Mouse (Mus musculus): ENCODE data around the gene Urgcp. TPM values are rescaled to one million over a fixed set of nuclear protein-coding genes. Genes with fewer than 3 reads are reported as not detected.
"Not testable (repeated sequence)": the region's sequence is repeated elsewhere in the genome, so short reads cannot be mapped to it uniquely, and the experiment has no call there.

Gene Urgcp
- 16.0 and 20.9 TPM in 2 replicates for polyA plus RNA-seq (2014; fragmentation: Nextera tagmentation; extraction: Ambion mirVana)

- Histone ChIP-seq H3K4me1 (ENCODE audit: control insufficient read depth, insufficient read depth, low read length) (peaks cover 4% of the 10 kb centered on the region; the same call in 1 of the 2 replicates), H3K4me2 (ENCODE audit: low read length) (peak within 1 kb of the TSS; percentile 65), H3K27ac (ENCODE audit: low read depth, low read length) (peak within 1 kb of the TSS; percentile 91), H3K4me3 (ENCODE audit: low read depth, low read length) (peak within 1 kb of the TSS; percentile 75), H3K9ac (ENCODE audit: low read length) (peak within 1 kb of the TSS; percentile 89), H3K9me3 (replicated peaks; ENCODE audit: control insufficient read depth, low read length) (no peaks in the 10 kb centered on the region), H3K27me3 (replicated peaks; ENCODE audit: control insufficient read depth, insufficient read depth, low read length) (no peaks in the 10 kb centered on the region), H3K36me3 (ENCODE audit: control insufficient read depth, insufficient read depth, low read length) (no peaks in the 10 kb centered on the region)
- peak; percentile 99 for ATAC-seq
- peak; percentile 95 for DNase-seq (ENCODE audit: low spot score)
- WGBS = under 1% methylated on average over 67 of the region's 68 CpGs
Measured at GRCm38 (mm10) chr11:5761820-5762632, at the start of gene Urgcp. Urgcp (minus strand) TSS chr11:5762376.

GRCm38 (mm10) chr11:5809487-5809886 is 47.3 kb upstream of the Urgcp start:
- H3K4me1 ChIP-seq (ENCODE audit: control insufficient read depth, insufficient read depth, low read length); ATAC-seq; DNase-seq (ENCODE audit: low spot score); H3K9me3 ChIP-seq (replicated peaks; ENCODE audit: control insufficient read depth, low read length); H3K36me3 ChIP-seq (ENCODE audit: control insufficient read depth, insufficient read depth, low read length); H3K4me3 ChIP-seq (ENCODE audit: low read depth, low read length); H3K27ac ChIP-seq (ENCODE audit: low read depth, low read length); H3K4me2 ChIP-seq (ENCODE audit: low read length); H3K27me3 ChIP-seq (replicated peaks; ENCODE audit: control insufficient read depth, insufficient read depth, low read length); H3K9ac ChIP-seq (ENCODE audit: low read length): not testable (repeated sequence)
- 92% methylated on average over 4 of the region's 4 CpGs for WGBS

- no peak for DNase-seq (ENCODE audit: low spot score)
- ATAC-seq = no peak
- no peaks in the 10 kb centered on the region for H3K36me3 ChIP-seq (ENCODE audit: control insufficient read depth, insufficient read depth, low read length)
- H3K27me3 ChIP-seq (replicated peaks; ENCODE audit: control insufficient read depth, insufficient read depth, low read length) = no peaks in the 10 kb centered on the region
- WGBS = 84% methylated on average over 9 of the region's 9 CpGs
- H3K4me1 ChIP-seq (ENCODE audit: control insufficient read depth, insufficient read depth, low read length) = no peaks in the 10 kb centered on the region
- no peak overlapping the region for H3K9ac ChIP-seq (ENCODE audit: low read length)
- H3K4me2 ChIP-seq (ENCODE audit: low read length) = no peak overlapping the region
- H3K4me3 ChIP-seq (ENCODE audit: low read depth, low read length) = no peak overlapping the region
- H3K9me3 ChIP-seq (replicated peaks; ENCODE audit: control insufficient read depth, low read length) = no peaks in the 10 kb centered on the region
- no peak overlapping the region for H3K27ac ChIP-seq (ENCODE audit: low read depth, low read length)
Measured at GRCm38 (mm10) chr11:5807956-5808355, 45.8 kb upstream of the Urgcp start.

- Histone ChIP-seq H3K9me3 (replicated peaks; ENCODE audit: control insufficient read depth, low read length) (no peaks in the 10 kb centered on the region), H3K9ac (ENCODE audit: low read length) (no peak overlapping the region), H3K27me3 (replicated peaks; ENCODE audit: control insufficient read depth, insufficient read depth, low read length) (no peaks in the 10 kb centered on the region), H3K4me3 (ENCODE audit: low read depth, low read length) (no peak overlapping the region), H3K4me1 (ENCODE audit: control insufficient read depth, insufficient read depth, low read length) (no peaks in the 10 kb centered on the region), H3K4me2 (ENCODE audit: low read length) (no peak overlapping the region), H3K27ac (ENCODE audit: low read depth, low read length) (no peak overlapping the region), H3K36me3 (ENCODE audit: control insufficient read depth, insufficient read depth, low read length) (peaks cover 11% of the 10 kb centered on the region)
- WGBS = 85% methylated on average over 3 of the region's 3 CpGs
- DNase-seq (ENCODE audit: low spot score) (no peak), ATAC-seq (no peak)
Measured at GRCm38 (mm10) chr11:5805711-5806110, 43.5 kb upstream of the Urgcp start.

GRCm38 (mm10) chr11:5804174-5804573 is 42.0 kb upstream of the Urgcp start:
- H3K36me3 ChIP-seq (ENCODE audit: control insufficient read depth, insufficient read depth, low read length) = peaks cover 27% of the 10 kb centered on the region
- WGBS = 69% methylated on average over 5 of the region's 5 CpGs
- no peaks in the 10 kb centered on the region for H3K4me1 ChIP-seq (ENCODE audit: control insufficient read depth, insufficient read depth, low read length)
- no peak overlapping the region for H3K9ac ChIP-seq (ENCODE audit: low read length)
- H3K9me3 ChIP-seq (replicated peaks; ENCODE audit: control insufficient read depth, low read length) = no peaks in the 10 kb centered on the region
- no peak overlapping the region for H3K4me2 ChIP-seq (ENCODE audit: low read length)
- H3K27ac ChIP-seq (ENCODE audit: low read depth, low read length) = no peak overlapping the region
- H3K27me3 ChIP-seq (replicated peaks; ENCODE audit: control insufficient read depth, insufficient read depth, low read length) = no peaks in the 10 kb centered on the region
- peak; percentile 20; the same call in 1 of the 2 replicates for ATAC-seq
- H3K4me3 ChIP-seq (ENCODE audit: low read depth, low read length) = no peak overlapping the region
- DNase-seq (ENCODE audit: low spot score) = no peak

- Histone ChIP-seq H3K4me3 (ENCODE audit: low read depth, low read length) (no peak within 1 kb of the TSS), H3K4me1 (ENCODE audit: control insufficient read depth, insufficient read depth, low read length) (no peaks in the 10 kb centered on the region), H3K27me3 (replicated peaks; ENCODE audit: control insufficient read depth, insufficient read depth, low read length) (no peaks in the 10 kb centered on the region), H3K36me3 (ENCODE audit: control insufficient read depth, insufficient read depth, low read length) (peaks cover 32% of the 10 kb centered on the region), H3K27ac (ENCODE audit: low read depth, low read length) (no peak within 1 kb of the TSS), H3K9ac (ENCODE audit: low read length) (no peak within 1 kb of the TSS), H3K4me2 (ENCODE audit: low read length) (no peak within 1 kb of the TSS), H3K9me3 (replicated peaks; ENCODE audit: control insufficient read depth, low read length) (no peaks in the 10 kb centered on the region)
- no peak for DNase-seq (ENCODE audit: low spot score)
- ATAC-seq = peak; percentile 24; the same call in 1 of the 2 replicates
- WGBS = 58% methylated on average over 8 of the region's 8 CpGs
Measured at GRCm38 (mm10) chr11:5803551-5803981, 41.4 kb upstream of the Urgcp start, which contains the start of gene Pgam2. Pgam2 (minus strand) TSS chr11:5803733.

GRCm38 (mm10) chr11:5802457-5803217 is 40.5 kb upstream of the Urgcp start:
- ATAC-seq = no peak
- H3K27me3 ChIP-seq (replicated peaks; ENCODE audit: control insufficient read depth, insufficient read depth, low read length) = no peaks in the 10 kb centered on the region

GRCm38 (mm10) chr11:5802005-5802404 is 39.8 kb upstream of the Urgcp start:
- no peak overlapping the region for H3K4me2 ChIP-seq (ENCODE audit: low read length)
- H3K9me3 ChIP-seq (replicated peaks; ENCODE audit: control insufficient read depth, low read length) = no peaks in the 10 kb centered on the region
- peaks cover 47% of the 10 kb centered on the region for H3K36me3 ChIP-seq (ENCODE audit: control insufficient read depth, insufficient read depth, low read length)
- WGBS = 75% methylated on average over 12 of the region's 12 CpGs
- no peak overlapping the region for H3K27ac ChIP-seq (ENCODE audit: low read depth, low read length)
- H3K4me1 ChIP-seq (ENCODE audit: control insufficient read depth, insufficient read depth, low read length) = no peaks in the 10 kb centered on the region
- DNase-seq (ENCODE audit: low spot score) (no peak), ATAC-seq (no peak)
- H3K27me3 ChIP-seq (replicated peaks; ENCODE audit: control insufficient read depth, insufficient read depth, low read length) = no peaks in the 10 kb centered on the region
- no peak overlapping the region for H3K4me3 ChIP-seq (ENCODE audit: low read depth, low read length)
- no peak overlapping the region for H3K9ac ChIP-seq (ENCODE audit: low read length)

More at GRCm38 (mm10) chr11:5802457-5803217, 40.5 kb upstream of the Urgcp start:
- H3K36me3 ChIP-seq (ENCODE audit: control insufficient read depth, insufficient read depth, low read length) = peaks cover 40% of the 10 kb centered on the region
- H3K9me3 ChIP-seq (replicated peaks; ENCODE audit: control insufficient read depth, low read length) = no peaks in the 10 kb centered on the region
- 79% methylated on average over 8 of the region's 8 CpGs for WGBS
- no peak overlapping the region for H3K9ac ChIP-seq (ENCODE audit: low read length)
- H3K4me2 ChIP-seq (ENCODE audit: low read length) = no peak overlapping the region
- H3K27ac ChIP-seq (ENCODE audit: low read depth, low read length) = no peak overlapping the region
- H3K4me1 ChIP-seq (ENCODE audit: control insufficient read depth, insufficient read depth, low read length) = no peaks in the 10 kb centered on the region
- DNase-seq (ENCODE audit: low spot score) = no peak
- H3K4me3 ChIP-seq (ENCODE audit: low read depth, low read length) = no peak overlapping the region

Data from forebrain, embryonic 14.5 days (tissue).